In genomic region chr11:88897624-88898379, GRCm38 (mm10) we compare ENCODE assay signal across 7 mouse cellular contexts. TPM values are rescaled to one million over a fixed set of nuclear protein-coding genes. Genes with fewer than 3 reads are reported as not detected.
DNase-seq lines count a peak whose midpoint lies in the region; ATAC-seq and TF ChIP-seq lines count a peak whose summit lies in the region.

No protein-coding gene starts in this region.

- peaks cover 2% of the 10 kb centered on the region in 2 experiments; a peak in 2 of 4 replicates for H3K4me1 ChIP-seq in ES-E14 (ENCODE audit: control insufficient read depth in 2 of 2, insufficient read depth in 2 of 2, low read length in 2 of 2, poor library complexity in 1 of 2)
- peaks cover 27% of the 10 kb centered on the region for H3K4me1 ChIP-seq in heart, embryonic 12.5 days (replicated peaks)
- peaks cover 13% of the 10 kb centered on the region for H3K4me1 ChIP-seq in limb, embryonic 12.5 days (replicated peaks)

- no peaks in the 10 kb centered on the region for H3K9me3 ChIP-seq in ES-E14 (ENCODE audit: control insufficient read depth, insufficient read depth, low read depth, low read length)
- H3K9me3 ChIP-seq in heart, embryonic 12.5 days (replicated peaks), result no peaks in the 10 kb centered on the region
- H3K9me3 ChIP-seq in limb, embryonic 12.5 days, result no peaks in the 10 kb centered on the region

- ATAC-seq in heart, embryonic 12.5 days (ENCODE audit: insufficient number of reproducible peaks, low FRiP score), result no peak
- no peak for ATAC-seq in limb, embryonic 12.5 days (ENCODE audit: insufficient number of reproducible peaks, insufficient read depth, low FRiP score, low TSS enrichment, low read depth)
- no peak for ATAC-seq in activated CD4-positive, CD25-positive, alpha-beta regulatory T cell, adult 4 months

- H3K27me3 ChIP-seq in heart, embryonic 12.5 days (replicated peaks), result no peaks in the 10 kb centered on the region
- H3K27me3 ChIP-seq in limb, embryonic 12.5 days, result no peaks in the 10 kb centered on the region

- DNase-seq in 416B (ENCODE audit: low read depth) (peak; percentile 39), ES-E14 (ENCODE audit: low read depth, low spot score) (peak; percentile 57)
- no peak for DNase-seq in yolk sac, embryonic 10.5 days (ENCODE audit: low spot score)
- DNase-seq in testis, postnatal 14 days (ENCODE audit: low spot score), result no peak

- H3K36me3 ChIP-seq in ES-E14 (ENCODE audit: control insufficient read depth, insufficient read depth, low read length, poor library complexity, severe bottlenecking), result no peaks in the 10 kb centered on the region
- H3K36me3 ChIP-seq in heart, embryonic 12.5 days, result no peaks in the 10 kb centered on the region
- H3K36me3 ChIP-seq in limb, embryonic 12.5 days, result no peaks in the 10 kb centered on the region

- in situ Hi-C loops in ES-E14 (cut with MboI; ENCODE audit: low sequenced_read_pairs in 2 of 2, unreplicated experiment in 2 of 2), result no loop called here

- H3K9ac ChIP-seq in ES-E14 (ENCODE audit: insufficient read depth, low read depth, low read length, poor library complexity, severe bottlenecking), result peak overlapping the region; percentile 58; the same call in 1 of the 2 replicates
- H3K9ac ChIP-seq in heart, embryonic 12.5 days, result no peak overlapping the region
- H3K9ac ChIP-seq in limb, embryonic 12.5 days (replicated peaks), result no peak overlapping the region

- peak overlapping the region; percentile 44 for H3K4me2 ChIP-seq in heart, embryonic 12.5 days
- H3K4me2 ChIP-seq in limb, embryonic 12.5 days, result peak overlapping the region; percentile 48

- peak overlapping the region; percentile 19 to 62 for H3K4me3 ChIP-seq in ES-E14 (ENCODE audit: insufficient read depth in 1 of 2, low read depth in 1 of 2, low read length in 2 of 2, poor library complexity in 1 of 2, severe bottlenecking in 1 of 2)
- no peak overlapping the region for H3K4me3 ChIP-seq in heart, embryonic 12.5 days
- H3K4me3 ChIP-seq in limb, embryonic 12.5 days (replicated peaks), result peak overlapping the region; percentile 24

- peak overlapping the region; percentile 74; the same call in 1 of the 2 replicates for H3K27ac ChIP-seq in ES-E14 (ENCODE audit: insufficient read depth, low read depth, low read length, poor library complexity, severe bottlenecking)
- no peak overlapping the region for H3K27ac ChIP-seq in heart, embryonic 12.5 days (ENCODE audit: poor library complexity, severe bottlenecking)
- H3K27ac ChIP-seq in limb, embryonic 12.5 days, result peak overlapping the region; percentile 75

- 45% methylated on average over 15 of the region's 15 CpGs for WGBS in heart, embryonic 12.5 days
- 31% methylated on average over 15 of the region's 15 CpGs for WGBS in limb, embryonic 12.5 days

TF ChIP-seq in ES-E14, 5 proteins besides CTCF, POLR2A, EP300 and RAD21:
- TF ChIP-seq HCFC1 (IDR thresholded peaks at IDR 0.05; ENCODE audit: borderline replicate concordance, insufficient read depth, low read length), result no peak
- no peak for TF ChIP-seq ZNF384 (IDR thresholded peaks at IDR 0.05; ENCODE audit: low read depth, low read length)
- no peak for TF ChIP-seq MAFK (IDR thresholded peaks at IDR 0.05; ENCODE audit: insufficient read depth, low read depth, low read length)
- TF ChIP-seq ZC3H11A (IDR thresholded peaks at IDR 0.05; ENCODE audit: borderline replicate concordance, low read depth, low read length), result no peak
- no peak for TF ChIP-seq CHD2 (IDR thresholded peaks at IDR 0.05; ENCODE audit: low read depth, low read length)

RNA-seq across cellular contexts. Expression of gene Akap1, which starts 33.4 kb away (rescaled TPM):
- 184 and 262 TPM in 2 replicates for total RNA-seq in ES-E14 (2012; rRNA removed)
- 34.1 and 38.9 TPM in 2 replicates for polyA plus RNA-seq in heart, embryonic 12.5 days (2016; fragmentation: Nextera tagmentation; extraction: Ambion mirVana)
- 15.3 and 16.7 TPM in 2 replicates for polyA plus RNA-seq in limb, embryonic 12.5 days (2016; fragmentation: Nextera tagmentation; extraction: Ambion mirVana)
- polyA plus RNA-seq in activated CD4-positive, CD25-positive, alpha-beta regulatory T cell, adult 4 months (2017; shearing (Covaris generic)), result 1 to 10 TPM; 1.5 to 2.0 TPM

RNA-seq across cellular contexts. Expression of gene Scpep1, which starts 57.5 kb away (rescaled TPM):
- total RNA-seq in ES-E14 (2012; rRNA removed), result 140 and 208 TPM in 2 replicates
- 47.2 and 47.5 TPM in 2 replicates for polyA plus RNA-seq in heart, embryonic 12.5 days (2016; fragmentation: Nextera tagmentation; extraction: Ambion mirVana)
- polyA plus RNA-seq in limb, embryonic 12.5 days (2016; fragmentation: Nextera tagmentation; extraction: Ambion mirVana), result 68.8 and 71.2 TPM in 2 replicates
- polyA plus RNA-seq in activated CD4-positive, CD25-positive, alpha-beta regulatory T cell, adult 4 months (2017; shearing (Covaris generic)), result 10 to 100 TPM; 24.0 to 33.4 TPM

Comparison
In these comparisons a context has a peak if more than half of its experiments do, and no peak if none do; other contexts are left out.
1. DNase-seq: peak in 416B (single experiment) and ES-E14 (single experiment); none in yolk sac, embryonic 10.5 days (single experiment) and testis, postnatal 14 days (single experiment).